Mouse (Mus musculus) hindbrain, embryonic 15.5 days (tissue): Measurements from ENCODE around the gene Gja1. TPM values are rescaled to one million over a fixed set of nuclear protein-coding genes. Genes with fewer than 3 reads are reported as not detected.
A peak's percentile ranks its signal among the peaks of the same experiment; 100 is the strongest.

Experiments
- ATAC-seq: fragments of 200-750 bp; cut with Nextera tagmentation; 2 replicates; pipeline ENCODE4 v1.8.0; 2017; ENCODE audit warnings: low read depth, moderate number of reproducible peaks, moderate TSS enrichment; ENCODE audit not compliant: low FRiP score
- H3K27ac ChIP-seq: fragments of 300-500 bp; sonication (generic); replicated peaks from 2 replicates; pipeline ENCODE4 v1.5.1; 2015; ENCODE audit warnings: mild to moderate bottlenecking, inconsistent platforms
- H3K27me3 ChIP-seq: fragments of 300-500 bp; sonication (generic); 2 replicates; pipeline ENCODE4 v1.6.1; 2015; ENCODE audit warnings: control low read depth, inconsistent platforms
- H3K36me3 ChIP-seq: fragments of 300-500 bp; sonication (generic); 2 replicates; pipeline ENCODE4 v1.6.1; 2015; ENCODE audit warnings: control low read depth, inconsistent platforms
- H3K4me1 ChIP-seq: fragments of 300-500 bp; sonication (generic); replicated peaks from 2 replicates; pipeline ENCODE4 v1.6.1; 2015; ENCODE audit warnings: control low read depth, inconsistent platforms
- H3K4me2 ChIP-seq: fragments of 300-500 bp; sonication (generic); 2 replicates; pipeline ENCODE4 v1.6.1; 2015; ENCODE audit warnings: moderate library complexity, mild to moderate bottlenecking, inconsistent platforms
- H3K4me3 ChIP-seq: fragments of 300-500 bp; sonication (generic); 2 replicates; pipeline ENCODE4 v1.5.1; 2015; ENCODE audit warnings: mild to moderate bottlenecking, inconsistent platforms
- H3K9ac ChIP-seq: fragments of 300-500 bp; sonication (generic); 2 replicates; pipeline ENCODE4 v1.6.1; 2015; ENCODE audit warnings: inconsistent platforms
- H3K9me3 ChIP-seq: fragments of 300-500 bp; sonication (generic); 2 replicates; pipeline ENCODE4 v1.6.1; 2016; ENCODE audit warnings: control low read depth, inconsistent platforms
- WGBS: fragments of 180-500 bp; shearing (Covaris S2); methylation state at CpG from one replicate; pipeline ENCODE4 v1.1.7; 2015; 5-methylcytosine and 5-hydroxymethylcytosine counted together
- polyA plus RNA-seq: library from polyadenylated mRNA; unstranded; fragments of >200 nt; fragmentation: Nextera tagmentation; extraction: Ambion mirVana; gene quantifications from 2 replicates; pipeline ENCODE4 v1.2.1, GENCODE M21; 2015

Gja1 gene
- polyA plus RNA-seq, 1 experiment from 2014 or later, result 103 TPM

GRCm38 (mm10) chr10:56426369-56426768, 49.2 kb downstream of the Gja1 start:
- H3K4me3 ChIP-seq, result no peak overlapping the region
- 53% methylated on average over 4 of the region's 4 CpGs for WGBS

DNA sequence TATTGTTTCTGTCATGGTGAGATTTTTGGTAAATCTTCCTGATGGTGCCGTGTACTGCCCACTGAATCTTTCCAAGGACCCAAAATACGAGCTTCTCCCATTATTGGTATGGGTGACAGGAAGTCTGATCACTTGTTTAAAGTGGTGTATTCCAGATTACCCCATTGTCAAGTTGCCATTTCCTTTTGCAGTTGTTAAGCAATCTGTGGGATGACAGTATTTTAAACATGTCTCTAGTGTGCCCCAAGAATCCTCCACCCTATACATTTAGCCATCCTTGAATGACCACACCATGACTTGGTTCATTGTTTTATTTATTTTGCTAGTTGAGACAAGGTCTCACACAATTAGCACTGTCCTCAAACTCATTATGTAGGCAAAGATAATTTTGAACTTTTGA, 50.3 kb downstream of the Gja1 start:
- Histone ChIP-seq H3K4me1 (peaks cover 10% of the 10 kb centered on the region), H3K36me3 (no peaks in the 10 kb centered on the region), H3K4me3 (no peak overlapping the region), H3K9ac (no peak overlapping the region), H3K4me2 (no peak overlapping the region), H3K9me3 (no peaks in the 10 kb centered on the region), H3K27me3 (no peaks in the 10 kb centered on the region), H3K27ac (no peak overlapping the region)
- WGBS, result 88% methylated on average over 2 of the region's 2 CpGs
- no peak for ATAC-seq

More at GRCm38 (mm10) chr10:56426369-56426768, 49.2 kb downstream of the Gja1 start:
- no peaks in the 10 kb centered on the region for H3K36me3 ChIP-seq
- no peak for ATAC-seq
- H3K4me2 ChIP-seq, result no peak overlapping the region
- H3K9me3 ChIP-seq, result no peaks in the 10 kb centered on the region
- H3K27me3 ChIP-seq, result no peaks in the 10 kb centered on the region
- H3K9ac ChIP-seq, result no peak overlapping the region
- H3K4me1 ChIP-seq, result peaks cover under 1% of the 10 kb centered on the region; the same call in 1 of the 2 replicates
- no peak overlapping the region for H3K27ac ChIP-seq

DNA sequence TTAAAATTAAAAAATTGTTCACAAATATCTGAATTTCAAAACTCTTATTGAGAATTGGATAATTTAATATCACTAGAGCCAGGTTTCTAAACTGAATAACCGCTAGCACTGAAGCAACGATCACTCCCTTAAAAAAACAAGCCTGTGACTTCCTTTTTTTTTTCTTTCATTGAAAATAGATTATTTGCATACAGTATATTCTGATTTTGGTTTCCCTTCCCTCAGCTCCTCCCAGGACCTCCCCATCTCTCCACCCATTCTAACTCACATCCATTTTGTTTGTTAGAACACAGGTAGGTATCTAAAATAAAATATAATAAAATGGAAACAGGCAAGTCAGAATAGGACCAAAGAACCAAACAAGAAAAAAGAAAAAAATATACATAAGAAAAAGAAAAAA, 50.7 kb downstream of the Gja1 start:
- no peak overlapping the region for H3K27ac ChIP-seq
- no peak overlapping the region for H3K4me3 ChIP-seq
- no peak overlapping the region for H3K9ac ChIP-seq
- no peak for ATAC-seq
- H3K9me3 ChIP-seq, result no peaks in the 10 kb centered on the region
- WGBS, result 90% methylated on average over 2 of the region's 2 CpGs
- H3K27me3 ChIP-seq, result no peaks in the 10 kb centered on the region
- peaks cover 13% of the 10 kb centered on the region for H3K4me1 ChIP-seq
- no peak overlapping the region for H3K4me2 ChIP-seq
- H3K36me3 ChIP-seq, result no peaks in the 10 kb centered on the region

- ATAC-seq, result no peak
- no peaks in the 10 kb centered on the region for H3K36me3 ChIP-seq
- 72% methylated on average over 5 of the region's 5 CpGs for WGBS
Measured at GRCm38 (mm10) chr10:56429011-56429410, 51.9 kb downstream of the Gja1 start.

DNA sequence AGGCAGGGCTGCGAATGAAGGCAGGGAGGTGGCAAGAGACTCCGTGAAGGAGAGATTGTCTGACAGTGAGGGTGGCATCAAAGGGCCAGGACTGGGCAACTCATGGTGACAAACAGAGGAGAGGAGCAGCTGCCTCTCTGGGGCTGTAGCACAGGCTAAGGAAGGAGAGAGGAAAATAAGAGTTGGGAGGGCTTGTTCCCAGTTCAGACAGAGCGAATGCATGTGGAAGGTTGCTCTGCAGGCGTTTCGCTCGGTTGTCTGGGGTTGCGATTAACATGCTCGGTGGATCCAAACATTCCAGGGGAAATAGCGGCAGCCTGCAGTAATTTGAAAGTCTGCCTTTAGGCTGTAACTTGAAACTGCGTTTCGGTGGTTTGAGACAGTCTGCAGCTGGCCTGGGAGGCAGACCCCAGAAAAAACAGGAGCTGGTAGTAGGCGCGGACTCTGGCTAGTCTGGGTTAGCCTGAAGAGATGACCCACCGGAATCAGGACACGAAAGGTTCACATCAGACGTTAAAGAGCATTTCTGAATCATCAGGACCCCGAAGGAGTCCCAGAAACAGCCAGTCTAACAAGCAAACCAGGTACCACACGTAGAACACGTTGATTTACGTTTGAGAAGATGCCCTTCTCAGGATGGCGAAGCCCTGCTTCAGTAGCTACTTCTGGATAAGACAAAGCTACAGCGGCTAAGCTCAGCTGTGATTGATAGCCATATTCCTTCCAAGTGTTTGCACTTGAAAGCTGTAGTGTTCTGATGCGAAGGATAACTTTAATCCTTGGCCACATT, 54.7 kb downstream of the Gja1 start:
- peak overlapping the region; percentile 30; the same call in 1 of the 2 replicates for H3K9ac ChIP-seq

More at GRCm38 (mm10) chr10:56429011-56429410, 51.9 kb downstream of the Gja1 start:
- no peak overlapping the region for H3K9ac ChIP-seq
- H3K27me3 ChIP-seq, result no peaks in the 10 kb centered on the region
- H3K27ac ChIP-seq, result no peak overlapping the region
- no peaks in the 10 kb centered on the region for H3K9me3 ChIP-seq
- no peak overlapping the region for H3K4me2 ChIP-seq
- H3K4me3 ChIP-seq, result no peak overlapping the region
- H3K4me1 ChIP-seq, result peaks cover 13% of the 10 kb centered on the region

DNA sequence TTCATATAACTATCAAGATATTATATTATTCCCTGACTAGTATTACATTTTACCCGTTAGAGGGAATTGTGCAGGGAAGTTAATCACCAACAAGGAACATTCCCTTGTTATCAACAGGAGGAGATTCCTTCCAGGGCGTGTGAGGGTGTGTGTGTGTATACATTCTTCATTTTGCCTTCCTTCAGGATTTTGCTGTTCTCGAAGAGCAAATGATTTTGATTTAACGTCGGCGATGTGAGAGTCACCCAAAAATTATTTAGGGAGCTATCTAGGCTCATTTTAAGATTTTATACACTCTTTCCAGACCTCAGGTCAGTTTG, 55.2 kb downstream of the Gja1 start:
- Histone ChIP-seq H3K4me1 (peaks cover 13% of the 10 kb centered on the region), H3K9ac (no peak overlapping the region), H3K36me3 (no peaks in the 10 kb centered on the region), H3K27ac (0 out of 2 replicates have a peak overlapping the region, but pooled peaks have one; percentile 48), H3K4me3 (no peak overlapping the region), H3K27me3 (no peaks in the 10 kb centered on the region), H3K4me2 (peak overlapping the region; percentile 55), H3K9me3 (no peaks in the 10 kb centered on the region)
- no peak for ATAC-seq
- WGBS, result 75% methylated on average over 6 of the region's 6 CpGs

More for the DNA sequence above, 54.7 kb downstream of the Gja1 start:
- Histone ChIP-seq H3K4me2 (peak overlapping the region; percentile 55), H3K4me1 (peaks cover 13% of the 10 kb centered on the region), H3K9me3 (no peaks in the 10 kb centered on the region), H3K36me3 (no peaks in the 10 kb centered on the region), H3K27ac (peak overlapping the region; percentile 48; the same call in 1 of the 2 replicates), H3K27me3 (no peaks in the 10 kb centered on the region), H3K4me3 (peak overlapping the region; percentile 29)
- WGBS, result 18% methylated on average over 23 of the region's 23 CpGs
- peak; percentile 76 for ATAC-seq

GRCm38 (mm10) chr10:56437290-56437689, 60.2 kb downstream of the Gja1 start:
- H3K27ac ChIP-seq, result no peak overlapping the region
- no peak overlapping the region for H3K9ac ChIP-seq
- H3K4me2 ChIP-seq, result no peak overlapping the region
- no peaks in the 10 kb centered on the region for H3K36me3 ChIP-seq
- WGBS, result 84% methylated on average over 11 of the region's 11 CpGs
- no peaks in the 10 kb centered on the region for H3K9me3 ChIP-seq
- no peak overlapping the region for H3K4me3 ChIP-seq
- 0 out of 2 replicates have a peak, but pooled peaks cover 4% of the 10 kb centered on the region for H3K4me1 ChIP-seq
- no peak for ATAC-seq
- H3K27me3 ChIP-seq, result no peaks in the 10 kb centered on the region

- H3K4me3 ChIP-seq, result no peak overlapping the region
- no peak overlapping the region for H3K4me2 ChIP-seq
- no peak for ATAC-seq
- no peaks in the 10 kb centered on the region for H3K27me3 ChIP-seq
- no peak overlapping the region for H3K27ac ChIP-seq
- WGBS, result 86% methylated on average over 4 of the region's 4 CpGs
- H3K9me3 ChIP-seq, result no peaks in the 10 kb centered on the region
- no peak overlapping the region for H3K9ac ChIP-seq
- H3K4me1 ChIP-seq, result no peaks in the 10 kb centered on the region
- no peaks in the 10 kb centered on the region for H3K36me3 ChIP-seq
Measured at GRCm38 (mm10) chr10:56439638-56440037, 62.5 kb downstream of the Gja1 start.

DNA sequence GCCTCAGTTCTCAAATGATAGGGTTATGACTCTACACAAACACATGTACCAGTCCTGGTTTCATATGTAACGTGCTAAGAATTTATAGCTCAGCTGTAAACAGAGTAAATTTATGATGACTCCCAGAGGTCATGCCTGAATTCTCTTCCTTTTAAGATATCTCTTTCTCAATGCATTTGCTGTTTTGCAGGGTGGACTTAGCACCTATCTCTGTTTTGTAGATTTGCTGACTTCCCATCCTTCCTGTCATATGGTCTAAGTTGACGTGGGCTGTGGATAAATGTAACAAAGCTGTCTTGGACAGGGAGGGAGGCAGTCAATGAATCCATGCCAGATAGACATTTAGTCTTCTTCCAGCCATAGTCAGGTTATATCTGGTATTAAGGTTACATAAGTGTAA, 67.3 kb downstream of the Gja1 start:
- H3K4me3 ChIP-seq, result no peak overlapping the region
- no peaks in the 10 kb centered on the region for H3K27me3 ChIP-seq
- no peak overlapping the region for H3K9ac ChIP-seq
- no peaks in the 10 kb centered on the region for H3K36me3 ChIP-seq
- no peaks in the 10 kb centered on the region for H3K4me1 ChIP-seq
- H3K27ac ChIP-seq, result no peak overlapping the region
- no peaks in the 10 kb centered on the region for H3K9me3 ChIP-seq
- 96% methylated on average over 2 of the region's 2 CpGs for WGBS
- H3K4me2 ChIP-seq, result no peak overlapping the region
- no peak for ATAC-seq

- H3K4me3 ChIP-seq, result no peak overlapping the region
- no peak overlapping the region for H3K9ac ChIP-seq
- 88% methylated on average over 4 of the region's 4 CpGs for WGBS
- H3K36me3 ChIP-seq, result no peaks in the 10 kb centered on the region
- ATAC-seq, result no peak
- no peaks in the 10 kb centered on the region for H3K27me3 ChIP-seq
- no peaks in the 10 kb centered on the region for H3K4me1 ChIP-seq
- H3K27ac ChIP-seq, result no peak overlapping the region
- no peak overlapping the region for H3K4me2 ChIP-seq
- H3K9me3 ChIP-seq, result no peaks in the 10 kb centered on the region
Measured at GRCm38 (mm10) chr10:56449030-56449429, 71.9 kb downstream of the Gja1 start.
